Mouse (Mus musculus) urinary bladder, postnatal 36 days (tissue): Measurements from ENCODE around the gene Nexn.
A peak's percentile ranks its signal among the peaks of the same experiment; 100 is the strongest.
"Not testable (repeated sequence)": the region's sequence is repeated elsewhere in the genome, so short reads cannot be mapped to it uniquely, and the experiment has no call there.

ENCODE experiments used
- DNase-seq, 2 experiments: peaks; one replicate each; pipeline ENCODE4 v3.0.0; 2022; ENCODE audit warnings: low spot score in 2 of 2, mixed read lengths in 1 of 2

Gene Nexn

GRCm38 (mm10) chr3:152197246-152197645 is 68.9 kb downstream of the Nexn start:
- not testable (repeated sequence) for DNase-seq

- peak; percentile 67 to 84 for DNase-seq
Measured at GRCm38 (mm10) chr3:152193635-152194097, 72.5 kb downstream of the Nexn start.

- DNase-seq = no peak
Measured at GRCm38 (mm10) chr3:152193177-152193576, 73.0 kb downstream of the Nexn start.

GRCm38 (mm10) chr3:152192238-152192931 is 73.8 kb downstream of the Nexn start:
- DNase-seq = no peak

- DNase-seq = no peak
Measured at GRCm38 (mm10) chr3:152191791-152192237, 74.3 kb downstream of the Nexn start.

- DNase-seq = no peak
Measured at GRCm38 (mm10) chr3:152190679-152191477, 75.3 kb downstream of the Nexn start.

GRCm38 (mm10) chr3:152189306-152189705 is 76.8 kb downstream of the Nexn start:
- DNase-seq = no peak
